Mouse (Mus musculus) mouse embryonic stem cell (cell line): Measurements from ENCODE around the gene Rnf111.

Experiments used
- in situ Hi-C, 2 experiments: fragments of 300-500 bp; cut with MboI; formaldehyde crosslinking; loops; 1 replicate in 1 of 2; 3 replicates in 1 of 2; pipeline ENCODE4 v1.14.3; 2019 to 2020; ENCODE audit warnings: low sequenced_read_pairs in 2 of 2, low pct_unique_long_range_greater_than_20kb in 1 of 2, mixed read lengths in 1 of 2; ENCODE audit not compliant: unreplicated experiment in 1 of 2

Gene Rnf111

DNA sequence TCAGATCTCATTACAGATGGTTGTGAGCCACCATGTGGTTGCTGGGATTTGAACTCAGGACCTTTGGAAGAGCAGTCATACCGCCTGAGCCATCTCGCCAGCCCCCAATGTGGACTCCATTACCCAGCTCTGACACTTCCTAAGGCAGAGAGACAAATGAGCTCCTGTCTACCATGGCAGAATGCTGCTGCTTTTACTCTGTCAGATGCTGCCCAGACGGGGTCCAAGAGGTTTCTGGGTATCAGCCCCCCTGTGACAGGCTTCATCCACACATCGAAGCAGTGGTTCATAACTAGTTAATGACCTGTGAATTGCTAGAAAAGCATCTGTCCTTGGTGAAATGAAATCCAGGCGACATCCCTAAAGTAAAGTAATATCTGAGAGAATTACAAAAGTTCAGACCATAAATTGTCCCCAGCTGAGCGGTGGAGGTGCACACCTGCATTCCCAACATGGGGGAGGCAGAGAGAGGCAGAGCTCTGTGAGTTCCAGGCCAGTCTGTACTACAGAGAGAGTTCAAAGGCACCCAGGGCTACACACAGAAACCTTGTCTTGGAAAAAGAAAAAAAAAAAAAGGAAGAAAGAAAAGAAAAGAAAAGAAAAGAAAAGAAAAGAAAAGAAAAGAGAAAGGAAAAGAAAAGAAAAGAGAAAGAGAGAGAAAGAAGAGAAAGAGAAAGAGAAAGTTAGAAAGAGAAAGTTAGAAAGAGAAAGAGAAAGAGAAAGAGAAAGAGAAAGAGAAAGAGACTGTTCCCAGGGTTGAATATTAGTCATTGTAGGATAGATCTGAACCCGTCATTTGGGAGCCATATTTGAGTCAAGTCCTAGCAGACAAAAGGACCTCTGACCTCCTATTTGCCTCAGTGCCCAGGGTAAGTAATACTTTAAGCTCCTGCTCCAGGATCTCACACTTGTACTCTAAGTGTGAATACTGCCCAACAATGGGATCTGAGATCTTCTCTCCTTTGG is 123.7 kb downstream of the Rnf111 start:
- in situ Hi-C loops: no loop called here
